Mouse (Mus musculus): ENCODE measurements around the gene Aacs. TPM values are rescaled to one million over a fixed set of nuclear protein-coding genes. Genes with fewer than 3 reads are reported as not detected.
"Not testable (repeated sequence)": the region's sequence is repeated elsewhere in the genome, so short reads cannot be mapped to it uniquely, and the experiment has no call there.

Aacs gene
- total and polyA plus RNA-seq, 3 experiments: 21.3 to 48.8 (median 39.8) TPM

DNA sequence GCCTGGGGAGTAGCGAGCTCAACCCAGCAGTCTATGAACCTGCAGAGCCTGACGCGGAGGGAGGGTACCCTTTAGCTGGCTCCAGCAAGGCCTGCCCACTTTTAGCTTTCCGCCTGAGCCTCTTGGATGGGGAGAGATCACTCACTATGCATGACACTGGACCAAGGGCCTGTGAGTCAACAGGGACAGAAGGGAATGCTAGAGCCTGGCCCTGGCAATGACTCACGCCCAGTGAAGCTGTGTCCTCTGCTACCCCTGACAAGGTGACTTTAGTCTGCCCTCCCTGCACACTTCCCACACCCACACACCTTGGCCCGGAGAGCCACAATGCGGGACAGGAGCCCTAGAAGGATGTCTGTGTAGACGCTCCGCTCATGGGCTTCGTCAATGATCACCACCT, 49.3 kb upstream of the Aacs start:
- H3K27ac ChIP-seq (ENCODE audit: insufficient read depth, low read depth): no peak overlapping the region

DNA sequence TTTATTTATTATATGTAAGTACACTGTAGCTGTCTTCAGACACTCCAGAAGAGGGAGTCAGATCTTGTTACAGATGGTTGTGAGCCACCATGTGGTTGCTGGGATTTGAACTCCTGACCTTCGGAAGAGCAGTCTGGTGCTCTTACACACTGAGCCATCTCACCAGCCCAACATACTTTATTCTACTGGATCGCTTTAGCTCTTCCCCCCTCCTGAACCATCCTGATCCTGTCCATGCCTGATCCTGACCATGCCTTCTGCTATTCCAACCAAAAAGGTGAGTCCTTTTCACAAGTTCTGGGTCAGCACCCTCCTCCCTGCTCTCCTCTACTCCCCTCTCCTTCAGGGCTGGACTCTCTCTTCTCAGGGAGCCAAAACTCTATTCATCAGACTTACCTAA, 43.3 kb upstream of the Aacs start:
- peak overlapping the region; percentile 92; the same call in 1 of the 2 replicates for H3K4me2 ChIP-seq (ENCODE audit: insufficient read depth, low read depth, poor library complexity, severe bottlenecking)
- peaks cover 15% of the 10 kb centered on the region for H3K79me2 ChIP-seq (replicated peaks; ENCODE audit: control insufficient read depth, extremely low read depth, insufficient read depth, poor library complexity, severe bottlenecking)
- H3K27ac ChIP-seq (ENCODE audit: insufficient read depth, low read depth); H3K9me3 ChIP-seq (replicated peaks; ENCODE audit: low read length); H3K27me3 ChIP-seq (replicated peaks); in situ Hi-C loops (cut with MboI; ENCODE audit: low pct_ligation_motif_present, low pct_unique_long_range_greater_than_20kb, low sequenced_read_pairs); H3K9ac ChIP-seq (ENCODE audit: insufficient read depth, low read depth); DNase-seq (ENCODE audit: extremely low read depth); dilution Hi-C loops (cut with MboI; ENCODE audit: extremely low pct_ligation_motif_present, extremely low pct_unique_long_range_greater_than_20kb, low sequenced_read_pairs): not testable (repeated sequence)
- H3K36me3 ChIP-seq (replicated peaks in 1 of 2; ENCODE audit: control insufficient read depth in 1 of 2, insufficient read depth in 1 of 2, low read length in 1 of 2): peaks cover 40 to 49% of the 10 kb centered on the region in 2 experiments
- H3K4me1 ChIP-seq (ENCODE audit: control insufficient read depth in 1 of 2, insufficient read depth in 2 of 2): peaks cover 5 to 18% of the 10 kb centered on the region in 2 experiments
- peak; percentile 81; the same call in 1 of the 2 replicates for TF ChIP-seq TBP (conservative IDR thresholded peaks at IDR 0.05; ENCODE audit: low read depth, low read length)
- peak overlapping the region in 1 of 3 experiments; percentile 89 for H3K4me3 ChIP-seq (replicated peaks in 1 of 3; ENCODE audit: low read depth in 2 of 3, low read length in 2 of 3, poor library complexity in 1 of 3)

More for the DNA sequence above, 49.3 kb upstream of the Aacs start:
- Histone ChIP-seq H3K27me3 (replicated peaks) (no peaks in the 10 kb centered on the region), H3K4me2 (ENCODE audit: insufficient read depth, low read depth, poor library complexity, severe bottlenecking) (no peak overlapping the region), H3K9me3 (replicated peaks; ENCODE audit: low read length) (peaks cover 38% of the 10 kb centered on the region), H3K79me2 (replicated peaks; ENCODE audit: control insufficient read depth, extremely low read depth, insufficient read depth, poor library complexity, severe bottlenecking) (no peaks in the 10 kb centered on the region; the same call in 1 of the 2 replicates), H3K4me1 (ENCODE audit: control insufficient read depth in 1 of 2, insufficient read depth in 2 of 2) (peaks cover 0 to 10% of the 10 kb centered on the region in 2 experiments; a peak in 1 of 4 replicates), H3K9ac (ENCODE audit: insufficient read depth, low read depth) (no peak overlapping the region), H3K36me3 (replicated peaks in 1 of 2; ENCODE audit: control insufficient read depth in 1 of 2, insufficient read depth in 1 of 2, low read length in 1 of 2) (peaks cover 95 to 100% of the 10 kb centered on the region in 2 experiments), H3K4me3 (replicated peaks in 1 of 3; ENCODE audit: low read depth in 2 of 3, low read length in 2 of 3, poor library complexity in 1 of 3) (no peak overlapping the region)
- in situ Hi-C loops (cut with MboI; ENCODE audit: low pct_ligation_motif_present, low pct_unique_long_range_greater_than_20kb, low sequenced_read_pairs): no loop called here
- no peak for DNase-seq (ENCODE audit: extremely low read depth)
- TF ChIP-seq NELFE (IDR thresholded peaks at IDR 0.05; ENCODE audit: low read depth, low read length) (no peak), RAD21 (IDR thresholded peaks at IDR 0.05; ENCODE audit: low read depth, low read length) (no peak), MXI1 (IDR thresholded peaks at IDR 0.05; ENCODE audit: low read depth, low read length) (no peak), SIN3A (IDR thresholded peaks at IDR 0.05; ENCODE audit: low read length) (no peak), CTCF (conservative IDR thresholded peaks at IDR 0.05 in 1 of 2, IDR thresholded peaks at IDR 0.05 in 1 of 2; ENCODE audit: low read depth in 2 of 2, low read length in 2 of 2) (no peak), MEF2A (IDR thresholded peaks at IDR 0.05; ENCODE audit: borderline replicate concordance, low read depth, low read length) (no peak), ZMIZ1 (IDR thresholded peaks at IDR 0.05; ENCODE audit: low read depth, low read length) (no peak), TBP (conservative IDR thresholded peaks at IDR 0.05; ENCODE audit: low read depth, low read length) (no peak), USF2 (conservative IDR thresholded peaks at IDR 0.05; ENCODE audit: low read depth, low read length) (no peak), MAFK (IDR thresholded peaks at IDR 0.05; ENCODE audit: insufficient replicate concordance, low read length) (no peak), TCF12 (IDR thresholded peaks at IDR 0.05; ENCODE audit: low read depth, low read length) (no peak)
- dilution Hi-C loops (cut with MboI; ENCODE audit: extremely low pct_ligation_motif_present, extremely low pct_unique_long_range_greater_than_20kb, low sequenced_read_pairs): no loop called here

DNA sequence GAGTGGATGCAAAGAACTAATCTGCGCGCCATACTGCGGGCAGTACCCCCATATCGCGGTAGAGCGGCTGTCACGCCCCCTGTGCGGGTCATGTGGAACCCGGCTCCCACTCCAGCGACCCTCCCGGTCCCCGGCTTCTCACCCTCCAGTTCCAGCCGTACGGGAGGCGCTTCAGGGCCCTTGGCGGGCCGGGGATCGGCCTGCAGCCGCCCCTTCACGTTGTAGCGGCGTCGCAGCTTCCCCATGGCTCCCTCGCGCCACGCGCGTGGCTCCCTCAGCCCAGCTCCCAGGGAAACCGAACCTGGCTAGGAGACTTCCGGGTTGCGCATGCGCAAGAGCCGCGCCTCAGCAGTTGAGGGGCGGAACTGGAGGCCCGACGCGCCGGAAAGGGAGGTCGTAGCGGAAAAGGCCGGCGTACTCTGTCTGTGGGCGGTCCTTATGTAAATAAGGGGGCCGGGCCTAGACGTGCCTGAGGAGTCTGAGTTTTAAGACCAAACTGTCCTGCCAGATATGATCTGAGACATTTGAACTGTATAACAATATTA, 41.7 kb upstream of the Aacs start, which contains the start of gene Dhx37:
Dhx37 (minus strand) TSS at position 329 of the 545 bp plus-strand sequence.
- DNase-seq (ENCODE audit: extremely low read depth): peak; percentile 98
- peak within 1 kb of the TSS; percentile 78 to 96 (median 89) for H3K4me3 ChIP-seq (replicated peaks in 1 of 3; ENCODE audit: low read depth in 2 of 3, low read length in 2 of 3, poor library complexity in 1 of 3)
- no peaks in the 10 kb centered on the region for H3K27me3 ChIP-seq (replicated peaks)
- H3K79me2 ChIP-seq (replicated peaks; ENCODE audit: control insufficient read depth, extremely low read depth, insufficient read depth, poor library complexity, severe bottlenecking): peaks cover 15% of the 10 kb centered on the region
- peaks cover 25 to 34% of the 10 kb centered on the region in 2 experiments for H3K36me3 ChIP-seq (replicated peaks in 1 of 2; ENCODE audit: control insufficient read depth in 1 of 2, insufficient read depth in 1 of 2, low read length in 1 of 2)
- H3K27ac ChIP-seq (ENCODE audit: insufficient read depth, low read depth): no peak within 1 kb of the TSS
- dilution Hi-C loops (cut with MboI; ENCODE audit: extremely low pct_ligation_motif_present, extremely low pct_unique_long_range_greater_than_20kb, low sequenced_read_pairs): no loop called here
- H3K4me2 ChIP-seq (ENCODE audit: insufficient read depth, low read depth, poor library complexity, severe bottlenecking): peak within 1 kb of the TSS; percentile 92
- in situ Hi-C loops (cut with MboI; ENCODE audit: low pct_ligation_motif_present, low pct_unique_long_range_greater_than_20kb, low sequenced_read_pairs): no loop called here
- H3K9me3 ChIP-seq (replicated peaks; ENCODE audit: low read length): no peaks in the 10 kb centered on the region
- peak within 1 kb of the TSS; percentile 65 for H3K9ac ChIP-seq (ENCODE audit: insufficient read depth, low read depth)
- peaks cover 5 to 16% of the 10 kb centered on the region in 2 experiments for H3K4me1 ChIP-seq (ENCODE audit: control insufficient read depth in 1 of 2, insufficient read depth in 2 of 2)
- TF ChIP-seq CHD2 (IDR thresholded peaks at IDR 0.05; ENCODE audit: low read length) (no peak), NELFE (IDR thresholded peaks at IDR 0.05; ENCODE audit: low read depth, low read length) (peak; percentile 97), TBP (conservative IDR thresholded peaks at IDR 0.05; ENCODE audit: low read depth, low read length) (0 out of 2 replicates have a peak, but pooled peaks have one; percentile 16), CTCF (conservative IDR thresholded peaks at IDR 0.05 in 1 of 2, IDR thresholded peaks at IDR 0.05 in 1 of 2; ENCODE audit: low read depth in 2 of 2, low read length in 2 of 2) (no peak), USF1 (IDR thresholded peaks at IDR 0.05; ENCODE audit: low read depth, low read length) (0 out of 2 replicates have a peak, but pooled peaks have one; percentile 3), ZC3H11A (IDR thresholded peaks at IDR 0.05; ENCODE audit: low read depth, low read length) (no peak), BHLHE40 (IDR thresholded peaks at IDR 0.05; ENCODE audit: low read depth, low read length) (peak; percentile 27; the same call in 1 of the 2 replicates), JUND (conservative IDR thresholded peaks at IDR 0.05; ENCODE audit: low read depth, low read length) (no peak), UBTF (IDR thresholded peaks at IDR 0.05; ENCODE audit: low read depth, low read length) (0 out of 2 replicates have a peak, but pooled peaks have one; percentile 41), ETS1 (conservative IDR thresholded peaks at IDR 0.05; ENCODE audit: low read depth, low read length) (no peak), TCF12 (IDR thresholded peaks at IDR 0.05; ENCODE audit: low read depth, low read length) (peak; percentile 69), EP300 (IDR thresholded peaks at IDR 0.05; ENCODE audit: low read length) (no peak), E2F4 (IDR thresholded peaks at IDR 0.05; ENCODE audit: insufficient replicate concordance, low read depth, low read length) (no peak), MEF2A (IDR thresholded peaks at IDR 0.05; ENCODE audit: borderline replicate concordance, low read depth, low read length) (no peak), JUN (IDR thresholded peaks at IDR 0.05; ENCODE audit: insufficient read depth, low read depth, low read length) (no peak), USF2 (conservative IDR thresholded peaks at IDR 0.05; ENCODE audit: low read depth, low read length) (no peak), NRF1 (IDR thresholded peaks at IDR 0.05; ENCODE audit: low read depth, low read length) (peak; percentile 100)
